Mouse (Mus musculus): ENCODE measurements around the gene Dock8. TPM values are rescaled to one million over a fixed set of nuclear protein-coding genes. Genes with fewer than 3 reads are reported as not detected.

Dock8 gene
- polyA plus RNA-seq, 1 experiment from 2014 or later: 1.3 TPM

GRCm38 (mm10) chr19:25078130-25078529, 78.8 kb downstream of the Dock8 start:
- Histone ChIP-seq H3K27me3 (ENCODE audit: poor library complexity, severe bottlenecking) (no peaks in the 10 kb centered on the region), H3K4me1 (0 out of 2 replicates have a peak, but pooled peaks cover 3% of the 10 kb centered on the region), H3K4me3 (no peak overlapping the region), H3K9me3 (no peaks in the 10 kb centered on the region), H3K36me3 (replicated peaks) (no peaks in the 10 kb centered on the region), H3K27ac (no peak overlapping the region)
- DNase-seq (ENCODE audit: extremely low spot score, low spot score): no peak
- WGBS: 90% methylated on average over 8 of the region's 8 CpGs

- no peak for DNase-seq (ENCODE audit: extremely low spot score, low spot score)
- Histone ChIP-seq H3K4me3 (no peak overlapping the region), H3K36me3 (replicated peaks) (no peaks in the 10 kb centered on the region), H3K9me3 (no peaks in the 10 kb centered on the region), H3K27ac (no peak overlapping the region), H3K4me1 (0 out of 2 replicates have a peak, but pooled peaks cover 3% of the 10 kb centered on the region), H3K27me3 (ENCODE audit: poor library complexity, severe bottlenecking) (no peaks in the 10 kb centered on the region)
- 83% methylated on average over 5 of the region's 5 CpGs for WGBS
These were observed 80.8 kb downstream of the Dock8 start for GRCm38 (mm10) chr19:25080166-25080565.

- no peaks in the 10 kb centered on the region for H3K36me3 ChIP-seq (replicated peaks)
- H3K27me3 ChIP-seq (ENCODE audit: poor library complexity, severe bottlenecking): no peaks in the 10 kb centered on the region
- WGBS: 83% methylated on average over 2 of the region's 2 CpGs
- no peak overlapping the region for H3K4me3 ChIP-seq
- H3K9me3 ChIP-seq: no peaks in the 10 kb centered on the region
- DNase-seq (ENCODE audit: extremely low spot score, low spot score): no peak
- no peak overlapping the region for H3K27ac ChIP-seq
- H3K4me1 ChIP-seq: no peaks in the 10 kb centered on the region
These were observed 83.5 kb downstream of the Dock8 start for GRCm38 (mm10) chr19:25082839-25083238.

GRCm38 (mm10) chr19:25087181-25087580, 87.8 kb downstream of the Dock8 start:
- no peaks in the 10 kb centered on the region for H3K27me3 ChIP-seq (ENCODE audit: poor library complexity, severe bottlenecking)
- 88% methylated on average over 7 of the region's 7 CpGs for WGBS
- DNase-seq (ENCODE audit: extremely low spot score, low spot score): no peak
- H3K9me3 ChIP-seq: no peaks in the 10 kb centered on the region
- H3K27ac ChIP-seq: no peak overlapping the region
- no peaks in the 10 kb centered on the region for H3K4me1 ChIP-seq
- no peaks in the 10 kb centered on the region for H3K36me3 ChIP-seq (replicated peaks)
- no peak overlapping the region for H3K4me3 ChIP-seq

GRCm38 (mm10) chr19:25089746-25090145, 90.4 kb downstream of the Dock8 start:
- 90% methylated on average over 7 of the region's 7 CpGs for WGBS
- no peak overlapping the region for H3K4me3 ChIP-seq
- H3K4me1 ChIP-seq: peaks cover 9% of the 10 kb centered on the region
- H3K36me3 ChIP-seq (replicated peaks): no peaks in the 10 kb centered on the region
- H3K9me3 ChIP-seq: no peaks in the 10 kb centered on the region
- no peaks in the 10 kb centered on the region for H3K27me3 ChIP-seq (ENCODE audit: poor library complexity, severe bottlenecking)
- DNase-seq (ENCODE audit: extremely low spot score, low spot score): no peak
- H3K27ac ChIP-seq: no peak overlapping the region

GRCm38 (mm10) chr19:25095135-25095534, 95.8 kb downstream of the Dock8 start:
- Histone ChIP-seq H3K27me3 (ENCODE audit: poor library complexity, severe bottlenecking) (peaks cover 7% of the 10 kb centered on the region; the same call in 1 of the 2 replicates), H3K4me3 (no peak overlapping the region), H3K27ac (no peak overlapping the region), H3K36me3 (replicated peaks) (no peaks in the 10 kb centered on the region), H3K4me1 (peaks cover 33% of the 10 kb centered on the region), H3K9me3 (no peaks in the 10 kb centered on the region)
- WGBS: 70% methylated on average over 3 of the region's 3 CpGs
- no peak for DNase-seq (ENCODE audit: extremely low spot score, low spot score)

GRCm38 (mm10) chr19:25096316-25096715, 97.0 kb downstream of the Dock8 start:
- Histone ChIP-seq H3K27me3 (ENCODE audit: poor library complexity, severe bottlenecking) (peaks cover 7% of the 10 kb centered on the region; the same call in 1 of the 2 replicates), H3K36me3 (replicated peaks) (no peaks in the 10 kb centered on the region), H3K4me1 (peaks cover 33% of the 10 kb centered on the region), H3K27ac (no peak overlapping the region), H3K4me3 (no peak overlapping the region), H3K9me3 (no peaks in the 10 kb centered on the region)
- no peak for DNase-seq (ENCODE audit: extremely low spot score, low spot score)
- WGBS: 91% methylated on average over 9 of the region's 9 CpGs

GRCm38 (mm10) chr19:25096986-25097385, 97.7 kb downstream of the Dock8 start:
- no peak for DNase-seq (ENCODE audit: extremely low spot score, low spot score)
- H3K36me3 ChIP-seq (replicated peaks): no peaks in the 10 kb centered on the region
- H3K27me3 ChIP-seq (ENCODE audit: poor library complexity, severe bottlenecking): peaks cover 7% of the 10 kb centered on the region; the same call in 1 of the 2 replicates
- 72% methylated on average over 4 of the region's 4 CpGs for WGBS
- H3K4me1 ChIP-seq: peaks cover 36% of the 10 kb centered on the region
- H3K9me3 ChIP-seq: no peaks in the 10 kb centered on the region
- H3K27ac ChIP-seq: no peak overlapping the region
- no peak overlapping the region for H3K4me3 ChIP-seq

GRCm38 (mm10) chr19:25097506-25097905, 98.2 kb downstream of the Dock8 start:
- no peak overlapping the region for H3K4me3 ChIP-seq
- H3K4me1 ChIP-seq: peaks cover 37% of the 10 kb centered on the region
- no peak overlapping the region for H3K27ac ChIP-seq
- H3K9me3 ChIP-seq: no peaks in the 10 kb centered on the region
- no peak for DNase-seq (ENCODE audit: extremely low spot score, low spot score)
- no peaks in the 10 kb centered on the region for H3K36me3 ChIP-seq (replicated peaks)
- peaks cover 7% of the 10 kb centered on the region; the same call in 1 of the 2 replicates for H3K27me3 ChIP-seq (ENCODE audit: poor library complexity, severe bottlenecking)
- WGBS: 48% methylated on average over 7 of the region's 7 CpGs

GRCm38 (mm10) chr19:25097951-25098350, 98.6 kb downstream of the Dock8 start:
- no peak for DNase-seq (ENCODE audit: extremely low spot score, low spot score)
- no peak overlapping the region for H3K4me3 ChIP-seq
- no peaks in the 10 kb centered on the region for H3K36me3 ChIP-seq (replicated peaks)
- no peaks in the 10 kb centered on the region for H3K9me3 ChIP-seq
- WGBS: 86% methylated on average over 3 of the region's 3 CpGs
- peaks cover 34% of the 10 kb centered on the region for H3K4me1 ChIP-seq
- peaks cover 7% of the 10 kb centered on the region; the same call in 1 of the 2 replicates for H3K27me3 ChIP-seq (ENCODE audit: poor library complexity, severe bottlenecking)
- H3K27ac ChIP-seq: no peak overlapping the region

- H3K4me1 ChIP-seq: peaks cover 28% of the 10 kb centered on the region
- DNase-seq (ENCODE audit: extremely low spot score, low spot score): no peak
- H3K27me3 ChIP-seq (ENCODE audit: poor library complexity, severe bottlenecking): peaks cover 7% of the 10 kb centered on the region; the same call in 1 of the 2 replicates
- no peaks in the 10 kb centered on the region for H3K36me3 ChIP-seq (replicated peaks)
- WGBS: 90% methylated on average over 4 of the region's 4 CpGs
- no peak overlapping the region for H3K27ac ChIP-seq
- H3K9me3 ChIP-seq: no peaks in the 10 kb centered on the region
- H3K4me3 ChIP-seq: no peak overlapping the region
These were observed 99.6 kb downstream of the Dock8 start for GRCm38 (mm10) chr19:25098941-25099340.

GRCm38 (mm10) chr19:25105682-25106081, 106.3 kb downstream of the Dock8 start:
- 40% methylated on average over 9 of the region's 9 CpGs for WGBS
- H3K4me1 ChIP-seq: peaks cover 26% of the 10 kb centered on the region
- H3K9me3 ChIP-seq: no peaks in the 10 kb centered on the region
- DNase-seq (ENCODE audit: extremely low spot score, low spot score): no peak
- no peaks in the 10 kb centered on the region for H3K27me3 ChIP-seq (ENCODE audit: poor library complexity, severe bottlenecking)
- no peaks in the 10 kb centered on the region for H3K36me3 ChIP-seq (replicated peaks)
- 0 out of 2 replicates have a peak overlapping the region, but pooled peaks have one; percentile 22 for H3K27ac ChIP-seq
- H3K4me3 ChIP-seq: no peak overlapping the region

- Histone ChIP-seq H3K4me3 (no peak overlapping the region), H3K4me1 (peaks cover 26% of the 10 kb centered on the region), H3K9me3 (no peaks in the 10 kb centered on the region), H3K27me3 (ENCODE audit: poor library complexity, severe bottlenecking) (no peaks in the 10 kb centered on the region), H3K36me3 (replicated peaks) (no peaks in the 10 kb centered on the region), H3K27ac (no peak overlapping the region)
- WGBS: 92% methylated on average over 8 of the region's 8 CpGs
- DNase-seq (ENCODE audit: extremely low spot score, low spot score): no peak
These were observed 107.0 kb downstream of the Dock8 start for GRCm38 (mm10) chr19:25106315-25106714.

- WGBS: 50% methylated on average over 4 of the region's 4 CpGs
- H3K4me1 ChIP-seq: peaks cover 22% of the 10 kb centered on the region
- no peaks in the 10 kb centered on the region for H3K36me3 ChIP-seq (replicated peaks)
- no peak for DNase-seq (ENCODE audit: extremely low spot score, low spot score)
- H3K27me3 ChIP-seq (ENCODE audit: poor library complexity, severe bottlenecking): no peaks in the 10 kb centered on the region
- no peaks in the 10 kb centered on the region for H3K9me3 ChIP-seq
- no peak overlapping the region for H3K4me3 ChIP-seq
- H3K27ac ChIP-seq: no peak overlapping the region
These were observed 108.1 kb downstream of the Dock8 start for GRCm38 (mm10) chr19:25107417-25107816.
